Mouse (Mus musculus) lung, adult 2 months (tissue): ENCODE measurements around the gene Prkg1. TPM values are rescaled to one million over a fixed set of nuclear protein-coding genes. Genes with fewer than 3 reads are reported as not detected.
A peak's percentile ranks its signal among the peaks of the same experiment; 100 is the strongest.

Experiments
- DNase-seq: peaks from one replicate; pipeline ENCODE4 v3.0.0; 2022
- H3K4me1 ChIP-seq: fragments of 200-500 bp; 2 replicates; pipeline ENCODE4 v1.6.1; 2011; ENCODE audit warnings: low read length; ENCODE audit not compliant: control insufficient read depth, insufficient read depth
- H3K4me3 ChIP-seq: fragments of 200-500 bp; replicated peaks from 2 replicates; pipeline ENCODE3; 2011; ENCODE audit warnings: low read depth, mild to moderate bottlenecking, control low read depth, low read length; ENCODE audit errors: extremely low read depth
- CTCF ChIP-seq: fragments of 200-500 bp; IDR thresholded peaks from 2 replicates; pipeline ENCODE4 v1.5.1; 2011; ENCODE audit warnings: mild to moderate bottlenecking, low read length, control low read depth; ENCODE audit not compliant: insufficient read depth
- POLR2A ChIP-seq: fragments of 200-500 bp; IDR thresholded peaks from 2 replicates; pipeline ENCODE4 v1.6.1; 2011; ENCODE audit warnings: low read depth, mild to moderate bottlenecking, control low read depth, low read length, borderline replicate concordance; ENCODE audit errors: extremely low read depth
- WGBS: fragments of 180-500 bp; shearing (Covaris S2); methylation state at CpG from one replicate; pipeline ENCODE4 v1.1.7; 2018; 5-methylcytosine and 5-hydroxymethylcytosine counted together
- polyA plus RNA-seq: library from polyadenylated mRNA; depleted of rRNA; stranded (reverse); fragments of >200 nt; gene quantifications from 2 replicates; pipeline ENCODE4 v1.2.3, GENCODE M21; 2012; rRNA removed

Gene Prkg1
- polyA plus RNA-seq = 4.1 and 6.0 TPM in 2 replicates

GRCm38 (mm10) chr19:31764801-31765340 lies at the start of gene Prkg1:
Gene Prkg1, minus strand, starts transcription at chr19:31765033.
- 1% methylated on average over 23 of the region's 23 CpGs for whole genome bisulfite sequencing
- peak; percentile 46 for DNase-seq

GRCm38 (mm10) chr19:31813087-31813486 lies 48.3 kb upstream of the Prkg1 start:
- Histone ChIP-seq H3K4me3 (no peak overlapping the region), H3K4me1 (no peaks in the 10 kb centered on the region; the same call in 1 of the 2 replicates)
- no peak for DNase-seq
- WGBS = 72% methylated on average over 4 of the region's 4 CpGs
- TF ChIP-seq POLR2A = no peak
- no peak for TF ChIP-seq CTCF

More at GRCm38 (mm10) chr19:31764801-31765340, at the start of gene Prkg1:
- TF ChIP-seq POLR2A = no peak
- no peak for TF ChIP-seq CTCF
- no peaks in the 10 kb centered on the region; the same call in none of the 2 replicates for H3K4me1 ChIP-seq
- peak within 1 kb of the TSS; percentile 66 for H3K4me3 ChIP-seq

GRCm38 (mm10) chr19:31811371-31811770 lies 46.5 kb upstream of the Prkg1 start:
- Histone ChIP-seq H3K4me1 (no peaks in the 10 kb centered on the region; the same call in 1 of the 2 replicates), H3K4me3 (no peak overlapping the region)
- WGBS = 35% methylated on average over 5 of the region's 5 CpGs
- no peak for DNase-seq
- TF ChIP-seq POLR2A (no peak), CTCF (peak; percentile 38; the same call in 1 of the 2 replicates)

- WGBS = 47% methylated on average over 7 of the region's 7 CpGs
- Histone ChIP-seq H3K4me3 (no peak overlapping the region), H3K4me1 (no peaks in the 10 kb centered on the region; the same call in 1 of the 2 replicates)
- TF ChIP-seq CTCF (no peak), POLR2A (no peak)
- DNase-seq = no peak
These were observed 40.6 kb upstream of the Prkg1 start for GRCm38 (mm10) chr19:31805391-31805790.

GRCm38 (mm10) chr19:31795485-31796046 lies 30.7 kb upstream of the Prkg1 start:
- 66% methylated on average over 9 of the region's 9 CpGs for WGBS
- no peak for DNase-seq
- TF ChIP-seq POLR2A = no peak
- no peak for TF ChIP-seq CTCF
- no peak overlapping the region for H3K4me3 ChIP-seq
- H3K4me1 ChIP-seq = no peaks in the 10 kb centered on the region

GRCm38 (mm10) chr19:31791724-31792123 lies 26.9 kb upstream of the Prkg1 start:
- TF ChIP-seq CTCF = no peak
- no peak for TF ChIP-seq POLR2A
- no peak overlapping the region for H3K4me3 ChIP-seq
- 41% methylated on average over 3 of the region's 3 CpGs for WGBS
- H3K4me1 ChIP-seq = no peaks in the 10 kb centered on the region
- no peak for DNase-seq

GRCm38 (mm10) chr19:31781521-31782018 lies 16.7 kb upstream of the Prkg1 start:
- H3K4me1 ChIP-seq = no peaks in the 10 kb centered on the region
- 88% methylated on average over 3 of the region's 3 CpGs for WGBS
- H3K4me3 ChIP-seq = no peak overlapping the region
- no peak for DNase-seq
- no peak for TF ChIP-seq CTCF
- no peak for TF ChIP-seq POLR2A

- 40% methylated on average over 2 of the region's 2 CpGs for WGBS
- TF ChIP-seq POLR2A (no peak), CTCF (no peak)
- no peak overlapping the region for H3K4me3 ChIP-seq
These were observed 16.2 kb upstream of the Prkg1 start for GRCm38 (mm10) chr19:31781077-31781476.

GRCm38 (mm10) chr19:31780222-31780621 lies 15.4 kb upstream of the Prkg1 start:
- TF ChIP-seq POLR2A = no peak
- no peak for TF ChIP-seq CTCF
- no peak overlapping the region for H3K4me3 ChIP-seq
- no peak for DNase-seq
- WGBS = 96% methylated on average over 1 of the region's 1 CpGs
- no peaks in the 10 kb centered on the region for H3K4me1 ChIP-seq

More at GRCm38 (mm10) chr19:31781077-31781476, 16.2 kb upstream of the Prkg1 start:
- H3K4me1 ChIP-seq = no peaks in the 10 kb centered on the region
- DNase-seq = no peak

- WGBS = 52% methylated on average over 4 of the region's 4 CpGs
- DNase-seq = no peak
- TF ChIP-seq CTCF = no peak
- no peak for TF ChIP-seq POLR2A
- Histone ChIP-seq H3K4me3 (no peak overlapping the region), H3K4me1 (no peaks in the 10 kb centered on the region)
These were observed 14.2 kb upstream of the Prkg1 start for GRCm38 (mm10) chr19:31779021-31779420.

- 7% methylated on average over 3 of the region's 3 CpGs for WGBS
- TF ChIP-seq POLR2A (no peak), CTCF (no peak)
- no peak for DNase-seq
- H3K4me1 ChIP-seq = no peaks in the 10 kb centered on the region; the same call in none of the 2 replicates
- H3K4me3 ChIP-seq = no peak overlapping the region
These were observed 2.2 kb upstream of the Prkg1 start for GRCm38 (mm10) chr19:31767004-31767403.
